Mouse (Mus musculus) cerebellum, adult 2 months (tissue): ENCODE measurements around the gene Gm29666.

Experiments
- CTCF ChIP-seq: fragments of 200-500 bp; IDR thresholded peaks from 2 replicates; pipeline ENCODE4 v1.5.1; 2011; ENCODE audit warnings: low read depth, mild to moderate bottlenecking, control low read depth, low read length, moderate library complexity, borderline replicate concordance; ENCODE audit not compliant: insufficient read depth
- POLR2A ChIP-seq: fragments of 200-500 bp; IDR thresholded peaks from 2 replicates; pipeline ENCODE4 v1.6.1; 2011; ENCODE audit warnings: low read length, control low read depth, borderline replicate concordance; ENCODE audit not compliant: insufficient read depth

DNA sequence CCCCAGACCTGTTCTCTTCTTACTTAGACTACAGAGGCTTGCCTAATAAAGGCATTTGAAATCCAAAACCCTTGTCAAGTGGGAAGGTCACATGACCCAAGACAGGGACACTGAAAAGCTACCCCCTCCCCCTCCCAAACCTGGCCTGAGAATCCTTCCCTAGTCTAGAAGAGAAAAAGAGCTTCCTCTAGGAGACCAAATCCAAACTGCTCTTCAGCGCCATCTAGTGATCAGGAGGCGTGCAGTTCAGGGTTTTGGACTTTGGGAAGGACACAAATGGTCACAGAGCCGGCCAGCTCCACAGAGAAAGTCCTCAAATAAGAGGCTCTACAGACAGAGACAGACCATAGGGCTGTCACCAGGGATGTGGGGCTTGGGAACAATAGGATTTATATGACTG, 28.2 kb downstream of the Gm29666 start:
- TF ChIP-seq POLR2A = no peak
- TF ChIP-seq CTCF = peak; percentile 89
